Mouse (Mus musculus) T-helper 2 cell (primary cell): ENCODE data around the gene Chek2.
"Not testable (repeated sequence)": the region's sequence is repeated elsewhere in the genome, so short reads cannot be mapped to it uniquely, and the experiment has no call there.

ENCODE experiments used
- in situ Hi-C: fragments of 300-600 bp; cut with MboI, MseI; formaldehyde crosslinking; loops from one replicate; pipeline ENCODE4 v1.15.1; 2025; ENCODE audit warnings: high pct_unique_total_duplicates

The Chek2 gene

DNA sequence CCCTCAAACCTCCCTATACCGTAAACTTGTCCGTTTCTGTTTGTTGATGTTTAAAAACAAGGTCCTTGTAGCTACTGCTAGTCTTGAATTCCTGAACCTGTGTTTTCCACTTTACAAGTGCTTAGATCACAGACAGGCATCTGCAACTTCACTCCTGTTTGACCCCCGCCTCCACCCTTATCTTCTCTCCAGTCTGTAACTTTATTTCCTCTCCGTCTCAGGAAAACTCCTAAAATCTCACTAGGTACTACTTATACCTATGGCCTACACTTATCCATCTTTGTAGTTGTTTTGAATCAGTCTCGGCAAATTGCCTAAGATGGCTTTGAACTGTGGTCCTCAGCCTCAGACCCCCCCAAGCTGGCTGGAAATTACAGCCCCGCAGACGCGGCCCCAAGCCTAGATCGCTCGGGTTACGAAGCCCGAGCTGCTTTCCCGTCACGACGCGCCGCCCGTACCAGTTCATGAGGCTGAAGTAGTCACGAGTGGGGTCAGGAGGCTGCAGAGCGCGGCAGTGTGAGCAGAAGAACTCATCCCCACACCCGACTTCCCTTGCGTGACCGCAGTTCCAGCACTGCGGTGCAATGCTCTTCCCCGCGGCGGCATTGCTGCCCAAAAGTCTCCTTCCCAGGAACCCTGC lies 621 bp upstream of the Chek2 start:
- in situ Hi-C loops, result no loop called here

DNA sequence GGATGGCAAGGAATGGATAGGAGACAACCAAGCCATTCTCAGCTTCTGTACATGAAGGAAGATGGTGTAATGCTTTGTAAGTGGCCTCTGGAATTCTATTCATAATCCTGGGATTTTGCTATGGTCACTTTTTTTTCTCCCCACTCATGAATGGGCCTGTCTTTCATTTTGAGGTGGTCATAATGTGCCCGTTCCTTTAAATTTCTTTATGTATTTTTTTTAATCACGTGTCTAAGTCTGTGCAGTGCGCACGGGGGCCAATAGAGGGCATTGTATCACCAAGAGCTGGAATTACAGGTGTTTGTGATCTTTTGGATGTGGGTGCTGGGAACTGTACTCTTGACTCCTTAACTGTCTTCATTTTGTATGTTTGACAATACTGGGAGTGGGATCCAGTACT lies 686 bp downstream of the Chek2 start:
- in situ Hi-C loops, result no loop called here

DNA sequence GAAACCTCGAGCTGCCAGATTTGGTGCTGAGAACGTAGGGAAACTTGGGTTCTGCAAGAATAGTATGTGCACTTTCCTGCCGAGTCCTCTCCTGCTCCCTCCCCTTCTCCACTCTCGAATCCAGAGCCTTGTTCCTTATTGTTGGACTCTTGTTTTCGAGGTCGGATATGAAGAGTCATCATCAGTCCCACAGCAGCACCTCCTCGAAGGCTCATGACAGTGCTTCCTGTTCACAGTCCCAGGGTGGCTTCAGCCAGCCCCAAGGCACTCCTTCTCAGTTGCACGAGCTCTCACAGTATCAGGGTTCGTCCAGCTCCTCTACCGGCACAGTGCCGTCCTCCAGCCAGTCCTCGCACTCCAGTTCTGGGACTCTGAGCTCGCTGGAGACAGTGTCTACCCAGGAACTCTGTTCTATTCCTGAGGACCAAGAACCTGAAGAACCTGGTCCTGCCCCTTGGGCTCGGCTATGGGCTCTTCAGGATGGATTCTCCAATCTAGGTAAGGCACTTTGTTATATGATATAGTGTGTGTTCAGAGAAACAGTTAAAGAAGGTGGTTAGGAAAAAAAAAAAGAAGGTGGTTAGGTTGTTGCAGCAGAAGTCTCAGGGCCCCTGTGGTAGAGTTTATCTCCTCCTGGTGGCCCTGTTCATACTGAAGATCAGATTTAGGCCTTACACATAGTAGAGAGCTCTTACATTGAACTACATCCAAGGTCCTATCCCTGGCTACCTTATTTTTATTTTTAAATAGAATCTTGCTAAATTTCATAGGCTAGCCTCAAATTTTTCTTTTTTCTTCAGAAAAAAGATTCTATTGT lies 1.5 kb downstream of the Chek2 start:
- in situ Hi-C loops, result no loop called here

DNA sequence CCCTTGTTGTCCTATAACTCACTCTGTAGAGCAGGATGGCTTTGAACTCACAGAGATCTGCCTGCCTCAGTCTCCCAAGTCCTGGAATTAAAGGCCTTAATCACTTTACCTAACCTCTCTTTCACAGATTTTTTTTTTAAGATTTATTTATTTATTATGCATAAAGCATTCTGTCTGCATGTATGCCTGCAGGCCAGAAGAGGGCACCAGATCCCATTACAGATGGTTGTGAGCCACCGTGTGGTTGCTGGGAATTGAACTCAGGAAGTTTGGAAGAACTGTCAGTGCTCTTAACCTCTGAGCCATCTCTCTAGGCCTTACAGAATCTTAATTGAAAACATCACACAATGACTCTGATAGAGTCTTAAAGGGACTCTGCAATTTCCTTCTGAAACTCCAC lies 13.2 kb downstream of the Chek2 start:
- in situ Hi-C loops, result no loop called here

DNA sequence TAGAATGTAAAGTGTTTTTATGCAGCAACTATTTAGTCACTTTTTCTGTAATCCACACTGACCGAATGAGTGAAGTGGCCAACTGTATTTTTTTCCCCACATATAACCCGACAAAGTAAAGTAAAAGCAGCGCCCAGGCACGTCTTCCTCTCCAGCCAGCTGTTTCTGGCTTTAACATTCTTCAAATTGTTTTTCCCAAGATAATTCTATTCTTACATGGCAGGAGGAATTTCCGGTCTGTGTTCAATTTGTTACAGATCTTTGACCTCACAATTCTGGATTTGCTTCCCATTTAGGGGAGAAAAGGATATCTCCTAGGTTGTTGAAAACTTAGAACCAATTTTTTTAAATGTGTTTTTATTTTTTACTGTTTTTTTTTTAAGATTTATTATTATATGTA lies 17.3 kb downstream of the Chek2 start:
- in situ Hi-C loops, result no loop called here

DNA sequence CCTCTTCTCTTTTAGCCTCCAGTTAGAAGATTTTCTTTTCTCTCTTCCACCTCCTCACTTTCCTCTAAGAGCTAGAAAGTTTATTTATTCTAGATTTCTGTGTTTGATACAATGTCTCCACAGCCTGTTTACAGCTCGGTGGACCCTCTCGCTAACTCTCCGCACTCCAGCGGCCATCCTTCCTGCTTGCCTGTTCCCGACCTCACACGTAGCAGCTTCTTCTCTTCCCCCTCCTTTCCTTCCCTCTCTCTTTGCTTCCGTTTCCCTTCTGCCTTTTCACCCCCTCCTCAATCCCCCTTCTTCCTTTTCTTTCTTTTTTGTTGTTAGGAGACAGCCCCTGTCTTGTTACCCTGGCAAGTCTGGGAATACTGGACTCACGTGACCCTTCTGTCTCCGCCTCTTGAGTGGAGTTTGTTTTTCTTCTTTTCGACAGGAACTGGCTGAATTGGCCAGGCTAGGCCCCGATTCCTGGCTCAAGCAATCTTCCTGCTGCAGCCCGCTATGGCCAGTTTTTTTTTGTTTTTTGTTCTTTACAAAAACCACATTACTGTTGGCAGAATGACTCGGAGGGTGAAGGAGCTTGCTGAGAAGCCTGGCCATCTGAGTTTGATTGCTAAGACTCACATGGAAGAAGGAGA lies 19.4 kb downstream of the Chek2 start:
- in situ Hi-C loops, result no loop called here

DNA sequence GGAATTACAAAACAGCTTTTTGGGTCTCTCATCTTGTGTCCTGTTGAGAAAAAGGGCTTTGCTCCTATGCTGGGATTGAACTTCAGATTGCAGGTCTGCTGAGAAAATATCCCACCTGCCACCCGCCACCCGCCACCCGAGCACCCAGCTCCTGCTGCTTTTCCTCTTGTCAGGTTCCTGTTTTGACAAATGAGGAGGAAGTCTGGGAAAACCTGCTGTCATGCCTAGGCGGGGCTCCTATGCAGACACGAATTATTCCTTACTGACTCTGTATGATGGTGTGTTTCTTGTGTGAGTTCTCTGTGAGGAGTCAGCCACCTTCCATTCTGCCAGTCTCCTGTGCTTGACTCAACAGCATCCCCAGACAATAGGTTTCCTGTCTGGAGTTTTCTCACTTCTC lies 20.7 kb downstream of the Chek2 start:
- in situ Hi-C loops, result no loop called here

DNA sequence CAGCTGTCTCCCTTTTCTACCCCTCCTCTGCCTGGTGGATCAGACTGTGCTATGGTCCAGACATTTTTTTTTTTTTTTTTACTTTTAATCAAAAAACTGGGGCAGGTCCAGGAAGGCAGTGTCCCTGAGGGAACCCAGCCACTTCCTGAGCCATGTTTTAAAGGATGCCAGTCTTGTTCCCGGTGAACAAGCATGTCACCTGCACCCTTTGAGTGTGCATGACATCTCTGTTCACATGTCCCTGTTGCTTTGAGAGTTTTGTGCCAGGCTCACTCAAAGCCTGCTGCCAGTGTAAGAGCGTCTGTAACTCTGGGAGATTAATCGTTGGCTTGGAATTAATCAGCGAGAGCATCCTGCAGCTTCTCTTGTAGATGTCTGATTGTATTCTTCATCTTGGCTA lies 28.7 kb downstream of the Chek2 start:
- in situ Hi-C loops, result no loop called here

DNA sequence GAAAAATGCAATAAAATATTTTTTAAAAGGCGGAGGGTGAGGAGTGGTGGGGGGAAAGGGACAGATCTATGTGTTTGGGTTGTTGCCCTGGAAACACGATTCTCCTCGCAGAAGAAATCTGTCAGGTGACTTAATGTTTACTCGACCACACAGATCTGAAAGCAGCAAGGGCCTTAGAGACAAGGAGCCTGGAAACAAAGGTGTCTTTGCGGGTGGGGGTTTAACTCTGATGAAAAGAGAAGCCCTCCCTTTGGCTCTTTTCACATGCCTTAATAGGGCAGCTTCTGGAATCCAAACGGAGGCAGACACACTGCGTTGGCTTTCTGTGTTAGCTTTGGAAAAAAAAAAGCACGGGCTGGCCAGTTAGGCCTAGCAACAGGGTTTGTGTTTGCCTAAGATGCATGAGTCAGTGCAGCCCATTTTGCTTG lies 29.5 kb downstream of the Chek2 start:
- in situ Hi-C loops, result no loop called here

DNA sequence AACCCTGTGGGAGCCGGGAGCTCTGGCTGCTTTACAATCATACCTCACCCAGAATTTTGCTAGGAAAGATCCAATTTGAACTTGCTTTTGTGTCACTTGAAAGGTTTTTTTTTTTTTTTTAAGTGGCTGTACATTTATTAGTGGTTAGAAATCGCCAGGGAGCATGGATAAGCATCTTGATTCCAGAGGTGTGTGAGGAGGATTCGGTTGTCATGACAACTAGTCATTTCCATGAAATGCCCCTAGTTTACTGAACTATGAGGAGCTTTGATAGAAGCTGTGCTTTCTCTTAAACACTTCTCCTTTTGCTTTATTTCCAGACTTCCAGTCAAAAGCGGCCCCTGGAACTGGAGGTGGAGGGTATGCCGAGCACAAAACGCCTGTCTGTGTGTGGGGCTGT lies 33.4 kb downstream of the Chek2 start:
- in situ Hi-C loops, result no loop called here

DNA sequence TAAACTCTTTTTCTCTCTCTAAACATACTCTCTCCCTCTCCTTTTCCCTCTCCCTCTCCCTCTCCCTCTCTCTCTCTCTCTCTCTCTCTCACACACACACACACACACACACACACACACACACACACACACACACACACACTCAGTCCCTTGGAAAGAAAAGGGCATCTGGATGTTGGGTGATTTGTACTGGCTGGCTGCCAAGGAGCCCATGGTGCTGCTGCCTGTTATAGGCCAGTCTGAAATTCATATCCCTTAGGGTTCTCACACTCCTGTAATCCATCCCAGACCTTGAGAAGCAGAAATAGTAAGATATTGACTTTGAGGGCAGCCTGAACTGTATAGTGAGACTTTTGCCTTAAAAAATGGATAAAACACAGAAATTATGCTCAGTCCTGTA lies 34.9 kb downstream of the Chek2 start:
- in situ Hi-C loops, result no loop called here

DNA sequence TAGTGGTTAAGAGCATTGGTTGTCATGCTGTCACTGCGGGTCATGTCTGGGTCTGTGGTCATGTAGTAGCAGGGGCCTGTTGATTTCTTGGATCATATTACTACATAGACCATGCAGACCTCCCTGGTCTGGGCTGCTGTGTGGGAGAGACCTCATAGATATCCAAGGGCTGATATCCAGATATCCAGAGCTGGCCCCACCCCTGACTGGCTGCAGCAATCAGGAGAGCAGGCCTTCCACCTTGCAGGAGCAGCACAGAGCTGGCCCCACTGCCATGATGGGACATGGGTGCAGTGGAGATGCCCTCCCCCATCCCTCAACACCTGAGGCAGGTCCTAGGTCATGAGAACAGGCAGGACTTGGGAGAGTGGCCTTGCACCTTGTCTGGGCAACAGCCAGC lies 35.5 kb downstream of the Chek2 start:
- in situ Hi-C loops, result no loop called here

DNA sequence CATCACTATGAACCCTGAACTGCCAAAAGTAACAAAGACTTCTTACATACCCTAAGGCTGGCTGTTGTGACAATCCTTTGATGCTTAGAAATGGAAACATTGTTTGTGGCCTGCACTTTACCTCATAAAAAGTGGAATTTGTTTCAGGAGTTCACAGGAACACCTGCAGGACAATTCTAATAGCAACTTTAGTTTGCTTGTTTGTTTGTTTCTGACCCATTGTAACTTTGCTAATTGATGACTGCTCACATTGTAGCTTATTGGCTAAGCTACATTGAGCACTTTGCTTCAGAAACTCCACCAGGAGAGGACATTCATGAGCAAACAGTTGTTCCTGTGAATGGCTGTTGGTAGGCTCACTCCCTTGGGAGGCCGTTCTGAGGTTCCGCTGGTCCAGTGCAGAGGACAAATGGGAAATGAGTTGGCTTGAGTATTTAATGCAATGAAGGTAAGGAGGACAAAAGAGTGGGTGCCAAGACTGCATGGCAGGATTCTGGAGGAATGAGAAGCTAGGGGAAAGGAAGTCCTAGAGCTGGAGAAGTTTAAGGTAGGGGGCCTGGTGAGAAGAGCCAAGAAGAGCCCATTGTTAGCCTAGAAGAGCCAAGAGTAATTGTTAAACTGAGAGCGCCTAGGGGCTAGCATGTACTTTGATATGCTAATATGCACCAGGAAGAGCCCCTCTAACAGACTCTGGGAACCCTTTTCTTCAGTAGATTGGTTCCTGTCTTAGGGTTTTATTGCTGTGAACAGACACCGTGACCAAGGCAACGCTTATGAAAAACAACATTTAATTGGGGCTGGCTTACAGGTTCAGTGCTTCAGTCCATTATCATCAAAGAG lies 38.1 kb downstream of the Chek2 start:
- in situ Hi-C loops, result no loop called here

DNA sequence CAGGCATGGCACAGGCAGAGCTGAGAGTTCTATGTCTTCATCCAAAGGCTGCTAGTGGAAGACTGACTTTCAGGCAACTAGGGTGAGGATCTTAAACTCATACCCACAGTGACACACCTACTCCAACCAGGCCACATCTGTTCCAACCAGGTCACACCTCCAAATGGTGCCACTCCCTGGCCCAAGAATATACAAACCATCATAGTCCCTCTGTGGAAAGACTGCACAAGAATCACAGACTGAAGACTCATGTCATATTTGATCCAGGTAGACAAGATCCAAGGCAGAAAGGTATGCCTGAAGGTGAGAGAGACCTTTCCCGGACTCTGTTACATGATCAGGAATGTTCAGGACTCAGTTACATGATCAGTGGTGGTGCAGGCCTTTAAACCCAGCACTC lies 38.7 kb downstream of the Chek2 start:
- in situ Hi-C loops, result not testable (repeated sequence)

DNA sequence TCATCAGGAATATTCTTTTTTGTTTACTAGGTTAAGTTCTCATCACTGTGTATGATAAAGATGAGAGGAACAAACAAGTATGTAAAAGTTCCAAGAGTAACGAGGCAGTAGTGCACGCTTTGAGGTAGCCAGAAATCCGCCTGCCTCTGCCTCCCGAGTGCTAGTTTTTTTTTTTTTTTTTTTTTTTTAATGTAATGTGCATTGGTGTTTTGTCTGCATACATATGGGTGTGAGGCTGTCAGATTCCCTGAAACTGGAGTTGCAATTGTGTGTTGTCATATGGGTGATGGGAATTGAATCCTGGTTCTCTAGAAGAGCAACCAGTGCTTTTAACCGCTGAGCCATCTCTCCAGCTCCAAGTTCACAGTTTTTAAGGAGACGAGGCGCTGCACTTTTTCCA lies 39.3 kb downstream of the Chek2 start:
- in situ Hi-C loops, result no loop called here

DNA sequence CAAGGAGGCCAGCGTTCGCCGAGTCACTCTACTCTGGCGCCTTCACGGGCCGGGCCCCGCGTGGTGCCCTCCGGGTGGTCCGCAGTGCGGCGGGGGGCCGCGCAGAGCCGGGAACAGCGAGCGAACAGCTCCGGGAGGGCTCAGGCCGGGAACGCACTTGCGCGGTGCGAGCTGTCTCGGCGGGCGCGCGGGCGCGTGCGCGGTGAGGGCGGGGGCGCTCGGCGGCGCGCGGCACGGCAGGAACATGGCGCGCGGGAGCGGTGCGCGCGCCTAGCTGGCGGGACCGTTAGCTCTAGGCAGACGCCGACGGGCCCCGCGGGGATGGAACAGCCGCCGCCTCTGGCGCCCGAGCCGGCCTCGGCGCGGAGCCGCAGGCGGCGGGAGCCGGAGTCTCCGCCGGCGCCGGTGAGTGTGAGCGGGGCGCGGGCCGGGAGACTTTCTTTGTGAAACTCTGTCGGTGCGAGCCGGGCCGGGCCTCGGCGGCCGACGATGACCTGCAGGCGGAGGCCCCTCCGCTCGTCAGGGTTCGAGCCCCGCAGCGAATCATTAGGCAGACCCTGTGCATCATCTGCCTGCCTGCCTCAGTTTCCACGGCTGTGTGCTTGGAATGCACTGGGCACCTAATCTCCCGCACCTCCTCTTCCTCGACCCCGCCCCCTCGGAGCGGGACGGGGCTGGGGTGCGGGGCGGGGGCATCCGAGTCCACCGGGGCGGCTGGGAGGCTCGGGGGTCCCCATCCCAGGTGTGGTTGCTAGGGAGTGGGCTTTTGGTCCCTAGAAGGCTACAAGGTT lies 40.0 kb downstream of the Chek2 start, which contains the start of gene Ttc28:
Ttc28 (plus strand) TSS at position 220 of the 791 bp plus-strand sequence.
- in situ Hi-C loops, result no loop called here

DNA sequence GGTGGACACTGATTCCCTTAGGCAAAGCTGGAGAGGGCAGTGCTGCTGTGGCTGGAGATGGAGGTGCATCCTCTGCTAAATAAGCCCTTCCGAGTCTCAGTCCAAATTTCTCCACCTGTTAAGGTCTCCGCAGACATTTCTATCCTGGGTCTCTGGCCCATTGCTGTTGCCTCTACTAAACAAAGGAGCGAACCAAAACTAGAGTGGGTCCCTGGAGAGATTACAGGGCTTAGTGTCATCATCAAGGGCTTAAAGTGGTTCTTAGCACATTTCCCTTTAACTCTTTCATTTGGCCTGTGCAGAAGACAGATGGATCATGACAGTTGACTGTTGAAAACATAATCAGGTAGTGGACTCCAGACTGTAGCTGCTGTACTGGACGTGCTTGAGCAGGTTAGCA lies 48.8 kb downstream of the Chek2 start:
- in situ Hi-C loops, result no loop called here

DNA sequence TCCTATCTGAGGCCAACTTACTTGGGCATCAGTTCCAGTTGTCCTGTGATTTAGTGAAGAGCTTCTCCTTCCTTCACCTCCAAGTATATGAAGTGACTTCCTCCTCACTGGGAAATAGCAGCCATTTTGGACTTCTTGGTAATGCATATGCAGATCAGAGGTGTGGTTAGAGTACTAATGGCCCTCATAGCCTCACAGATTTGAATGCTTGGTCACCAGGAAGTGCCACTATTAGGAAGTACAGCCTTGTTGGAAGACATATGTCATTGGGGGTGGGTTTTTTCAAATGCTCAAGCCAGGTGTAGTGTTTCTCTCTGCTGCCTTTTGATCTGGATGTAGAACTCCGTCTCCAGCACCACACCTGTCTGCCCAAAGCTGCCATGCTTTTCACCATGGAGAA lies 50.2 kb downstream of the Chek2 start:
- in situ Hi-C loops, result no loop called here

DNA sequence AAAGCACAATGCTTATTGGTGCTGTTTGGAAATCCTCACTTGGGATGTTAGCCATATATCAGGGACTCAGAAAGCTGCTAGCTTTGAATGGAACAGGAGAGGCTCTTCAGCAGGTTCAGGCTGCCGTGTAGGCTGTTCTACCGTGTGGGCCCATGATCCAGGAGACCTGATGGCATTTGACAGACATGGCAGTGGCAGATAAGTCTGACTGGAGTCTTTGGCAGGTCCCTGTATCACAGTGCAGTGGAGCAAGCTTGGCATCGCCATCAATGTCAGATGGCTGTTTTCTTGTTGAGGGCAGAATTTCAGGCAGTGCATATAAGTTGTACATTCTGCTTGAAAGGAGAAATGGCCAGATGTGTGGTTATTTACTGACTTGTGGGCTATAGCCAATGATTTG lies 50.8 kb downstream of the Chek2 start:
- in situ Hi-C loops, result no loop called here

DNA sequence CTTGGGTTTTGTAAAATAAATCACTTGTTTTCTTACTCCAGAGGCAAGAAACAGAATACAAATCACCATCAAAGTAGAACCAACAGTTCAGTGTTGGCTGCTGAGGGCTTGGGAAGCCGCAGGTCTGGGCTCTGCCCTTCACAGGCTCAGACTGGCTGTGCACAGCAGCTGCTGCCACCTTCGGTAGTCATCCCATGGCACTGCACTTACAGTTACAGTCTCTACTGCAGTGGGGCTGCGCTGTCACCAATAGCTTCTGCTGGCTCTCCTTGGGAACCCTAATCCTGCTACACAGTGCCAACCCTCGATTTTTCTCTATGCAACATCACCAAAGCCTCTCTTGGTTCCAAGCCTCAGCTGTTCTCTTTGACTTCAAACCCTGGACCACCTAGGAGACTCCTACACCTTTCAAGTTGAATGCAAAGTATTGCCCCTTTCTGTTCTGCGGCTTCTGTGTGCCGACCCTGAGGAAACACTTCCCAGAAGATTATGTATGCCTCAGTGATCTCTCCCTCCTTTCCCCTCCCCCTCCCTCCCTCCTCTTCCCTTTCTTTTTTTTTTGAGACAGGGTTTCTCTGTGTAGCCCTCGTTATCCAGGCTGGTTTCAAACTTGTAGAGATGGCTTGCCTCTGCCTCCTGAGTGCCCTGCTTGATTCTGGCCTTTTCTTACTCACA lies 57.5 kb downstream of the Chek2 start:
- in situ Hi-C loops, result no loop called here

DNA sequence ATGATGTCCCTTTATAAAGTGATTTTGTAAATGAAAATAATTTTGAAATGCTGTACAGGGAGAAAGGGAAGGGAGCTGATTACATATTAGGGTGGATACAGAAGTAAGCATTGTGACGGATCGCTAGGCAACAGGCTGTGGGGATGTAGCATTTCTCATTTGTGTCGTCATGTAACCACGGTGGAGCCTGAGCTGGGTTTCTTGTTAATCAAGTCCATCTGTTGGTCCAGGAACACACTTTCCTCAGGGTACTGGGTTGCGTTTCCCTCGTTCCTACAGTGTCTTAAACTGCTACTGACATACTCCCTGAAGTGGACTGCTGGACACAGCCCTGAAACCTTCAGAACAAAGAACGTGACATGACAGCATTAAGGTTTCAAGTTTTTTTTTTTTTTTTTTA lies 58.4 kb downstream of the Chek2 start:
- in situ Hi-C loops, result no loop called here
